Mouse (Mus musculus) gastrocnemius, postnatal 4 days (tissue): ENCODE results near the gene Gpr18. TPM values are rescaled to one million over a fixed set of nuclear protein-coding genes. Genes with fewer than 3 reads are reported as not detected.
A peak's percentile ranks its signal among the peaks of the same experiment; 100 is the strongest.
"Not testable (repeated sequence)": the region's sequence is repeated elsewhere in the genome, so short reads cannot be mapped to it uniquely, and the experiment has no call there.

Experiments
- DNase-seq, 2 experiments: peaks; one replicate each; pipeline ENCODE4 v3.0.0; 2021 to 2022; ENCODE audit warnings: low spot score in 2 of 2, mixed read lengths in 2 of 2
- total RNA-seq, 2 experiments: library from RNA; stranded (reverse); gene quantifications; 2 replicates each; pipeline ENCODE4 v1.2.3; 2021

Gpr18 gene
- total RNA-seq, 2 experiments from 2014 or later = not detected

- DNase-seq = no peak
These were observed 21.0 kb downstream of the Gpr18 start for GRCm38 (mm10) chr14:121894511-121895135.

GRCm38 (mm10) chr14:121893747-121894146 is 21.8 kb downstream of the Gpr18 start:
- no peak for DNase-seq

GRCm38 (mm10) chr14:121884150-121884797 is 31.3 kb downstream of the Gpr18 start:
- DNase-seq = no peak

- no peak for DNase-seq
These were observed 34.4 kb downstream of the Gpr18 start for GRCm38 (mm10) chr14:121881211-121881610.

GRCm38 (mm10) chr14:121879266-121879840 is 36.2 kb downstream of the Gpr18 start:
- no peak for DNase-seq

GRCm38 (mm10) chr14:121878859-121879206 is 36.7 kb downstream of the Gpr18 start:
- no peak for DNase-seq

GRCm38 (mm10) chr14:121878176-121878858 is 37.3 kb downstream of the Gpr18 start, which contains the start of gene Ubac2:
Ubac2 (plus strand) TSS chr14:121878620.
- peak; percentile 98 to 99 for DNase-seq

- no peak for DNase-seq
These were observed 37.9 kb downstream of the Gpr18 start for GRCm38 (mm10) chr14:121877640-121878039.

GRCm38 (mm10) chr14:121876860-121877259 is 38.7 kb downstream of the Gpr18 start:
- no peak for DNase-seq

- DNase-seq = not testable (repeated sequence)
These were observed 39.4 kb downstream of the Gpr18 start for GRCm38 (mm10) chr14:121876190-121876589.

GRCm38 (mm10) chr14:121873646-121874045 is 41.9 kb downstream of the Gpr18 start:
- no peak for DNase-seq

GRCm38 (mm10) chr14:121873172-121873571 is 42.4 kb downstream of the Gpr18 start:
- no peak for DNase-seq

- no peak for DNase-seq
These were observed 42.8 kb downstream of the Gpr18 start for GRCm38 (mm10) chr14:121872760-121873159.

- no peak for DNase-seq
These were observed 46.5 kb downstream of the Gpr18 start for GRCm38 (mm10) chr14:121869111-121869510.

GRCm38 (mm10) chr14:121866574-121866973 is 49.0 kb downstream of the Gpr18 start:
- DNase-seq = no peak

- DNase-seq = peak; percentile 41 to 78
These were observed 50.4 kb downstream of the Gpr18 start for GRCm38 (mm10) chr14:121865162-121865561.

Other genes with a start within 250 kb of the Gpr18 start
- 10 to 100 TPM; 40.2 to 44.6 TPM for gene Dock9, start 117.9 kb downstream of the Gpr18 start, total RNA-seq
- gene Ubac2, start 37.2 kb downstream of the Gpr18 start, total RNA-seq = 10 to 100 TPM; 28.4 to 30.6 TPM
- 1 to 10 TPM; 2.2 to 2.3 TPM for gene Gpr183, start 49.4 kb upstream of the Gpr18 start, total RNA-seq
- gene Timm8a2, start 118.9 kb upstream of the Gpr18 start, total RNA-seq = not detected
- 10 to 100 TPM; 76.2 to 79.7 TPM for gene Tm9sf2, start 191.3 kb upstream of the Gpr18 start, total RNA-seq